Mouse (Mus musculus): ENCODE measurements around the gene Rps3.
"Not testable (repeated sequence)": the region's sequence is repeated elsewhere in the genome, so short reads cannot be mapped to it uniquely, and the experiment has no call there.

Rps3 gene

GRCm38 (mm10) chr7:99483271-99483923 lies at the start of gene Rps3:
TSS of gene Rps3 (minus strand) at chr7:99483738.
- peak; percentile 98 for DNase-seq (ENCODE audit: extremely low spot score, low read depth, low spot score)

- no peak for DNase-seq (ENCODE audit: extremely low spot score, low read depth, low spot score)
These were observed 49.0 kb upstream of the Rps3 start for GRCm38 (mm10) chr7:99532526-99532925.

- DNase-seq (ENCODE audit: extremely low spot score, low read depth, low spot score): no peak
These were observed 48.0 kb upstream of the Rps3 start for GRCm38 (mm10) chr7:99531408-99531970.

- no peak for DNase-seq (ENCODE audit: extremely low spot score, low read depth, low spot score)
These were observed 45.9 kb upstream of the Rps3 start for GRCm38 (mm10) chr7:99529410-99529809.

GRCm38 (mm10) chr7:99528547-99528946 lies 45.0 kb upstream of the Rps3 start:
- no peak for DNase-seq (ENCODE audit: extremely low spot score, low read depth, low spot score)

- DNase-seq (ENCODE audit: extremely low spot score, low read depth, low spot score): no peak
These were observed 40.3 kb upstream of the Rps3 start for GRCm38 (mm10) chr7:99523837-99524236.

GRCm38 (mm10) chr7:99523121-99523520 lies 39.6 kb upstream of the Rps3 start:
- DNase-seq (ENCODE audit: extremely low spot score, low read depth, low spot score): no peak

GRCm38 (mm10) chr7:99518954-99519644 lies 35.6 kb upstream of the Rps3 start:
- no peak for DNase-seq (ENCODE audit: extremely low spot score, low read depth, low spot score)

GRCm38 (mm10) chr7:99516814-99517157 lies 33.2 kb upstream of the Rps3 start:
- DNase-seq (ENCODE audit: extremely low spot score, low read depth, low spot score): no peak

- DNase-seq (ENCODE audit: extremely low spot score, low read depth, low spot score): no peak
These were observed 32.7 kb upstream of the Rps3 start for GRCm38 (mm10) chr7:99516092-99516813.

GRCm38 (mm10) chr7:99510087-99510501 lies 26.6 kb upstream of the Rps3 start:
- no peak for DNase-seq (ENCODE audit: extremely low spot score, low read depth, low spot score)

- not testable (repeated sequence) for DNase-seq (ENCODE audit: extremely low spot score, low read depth, low spot score)
These were observed 24.6 kb upstream of the Rps3 start for GRCm38 (mm10) chr7:99508187-99508586.

- no peak for DNase-seq (ENCODE audit: extremely low spot score, low read depth, low spot score)
These were observed 21.0 kb upstream of the Rps3 start for GRCm38 (mm10) chr7:99504556-99504955.

GRCm38 (mm10) chr7:99501148-99501547 lies 17.6 kb upstream of the Rps3 start:
- DNase-seq (ENCODE audit: extremely low spot score, low read depth, low spot score): no peak

GRCm38 (mm10) chr7:99500655-99501054 lies 17.1 kb upstream of the Rps3 start:
- no peak for DNase-seq (ENCODE audit: extremely low spot score, low read depth, low spot score)

GRCm38 (mm10) chr7:99500201-99500600 lies 16.7 kb upstream of the Rps3 start:
- peak; percentile 42 for DNase-seq (ENCODE audit: extremely low spot score, low read depth, low spot score)

- DNase-seq (ENCODE audit: extremely low spot score, low read depth, low spot score): no peak
These were observed 15.6 kb upstream of the Rps3 start for GRCm38 (mm10) chr7:99499128-99499527.

- no peak for DNase-seq (ENCODE audit: extremely low spot score, low read depth, low spot score)
These were observed 6.2 kb upstream of the Rps3 start for GRCm38 (mm10) chr7:99489708-99490107.

- DNase-seq (ENCODE audit: extremely low spot score, low read depth, low spot score): no peak
These were observed 1.1 kb upstream of the Rps3 start for GRCm38 (mm10) chr7:99484679-99485078.

GRCm38 (mm10) chr7:99483924-99484319 lies 384 bp upstream of the Rps3 start:
- DNase-seq (ENCODE audit: extremely low spot score, low read depth, low spot score): no peak

- DNase-seq (ENCODE audit: extremely low spot score, low read depth, low spot score): no peak
These were observed 901 bp downstream of the Rps3 start for GRCm38 (mm10) chr7:99482637-99483036.

- DNase-seq (ENCODE audit: extremely low spot score, low read depth, low spot score): no peak
These were observed 6.3 kb downstream of the Rps3 start for GRCm38 (mm10) chr7:99477235-99477634.
